Mouse (Mus musculus): ENCODE results near the gene Prkce. TPM values are rescaled to one million over a fixed set of nuclear protein-coding genes. Genes with fewer than 3 reads are reported as not detected.

Gene Prkce
- polyA plus RNA-seq, 1 experiment from 2014 or later, result 6.6 TPM

- POLR2A ChIA-PET, result no interaction called here
- no peak for ATAC-seq
These were observed 448.2 kb downstream of the Prkce start for GRCm38 (mm10) chr17:86615592-86616291.

GRCm38 (mm10) chr17:86617570-86618237 is 450.1 kb downstream of the Prkce start:
- in situ Hi-C loops (cut with MboI; ENCODE audit: low pct_unique_long_range_greater_than_20kb), result no loop called here
- no peaks in the 10 kb centered on the region for H3K27me3 ChIP-seq
- no peak for TF ChIP-seq CTCF (IDR thresholded peaks at IDR 0.05)
- CTCF ChIA-PET, result no interaction called here
- ATAC-seq (no peak), DNase-seq (ENCODE audit: low read depth, low spot score) (no peak)
- POLR2A ChIA-PET, result no interaction called here

More at GRCm38 (mm10) chr17:86615592-86616291, 448.2 kb downstream of the Prkce start:
- no peaks in the 10 kb centered on the region for H3K27me3 ChIP-seq
- no peak for DNase-seq (ENCODE audit: low read depth, low spot score)
- in situ Hi-C loops (cut with MboI; ENCODE audit: low pct_unique_long_range_greater_than_20kb), result no loop called here
- TF ChIP-seq CTCF (IDR thresholded peaks at IDR 0.05), result no peak
- CTCF ChIA-PET, result interaction anchor here (1.3 kb wide), 1 partner anchor 21 kb away, joined by 3 read pairs; no protein-coding TSS in a partner anchor

- in situ Hi-C loops (cut with MboI; ENCODE audit: low pct_unique_long_range_greater_than_20kb), result no loop called here
- ChIA-PET POLR2A (no interaction called here), CTCF (no interaction called here)
- ATAC-seq, result no peak
- DNase-seq (ENCODE audit: low read depth, low spot score), result no peak
- no peaks in the 10 kb centered on the region for H3K27me3 ChIP-seq
- no peak for TF ChIP-seq CTCF (IDR thresholded peaks at IDR 0.05)
These were observed 450.9 kb downstream of the Prkce start for GRCm38 (mm10) chr17:86618431-86618861.

GRCm38 (mm10) chr17:86622862-86623261 is 455.3 kb downstream of the Prkce start:
- ATAC-seq, result no peak
- no peak for DNase-seq (ENCODE audit: low read depth, low spot score)
- CTCF ChIA-PET, result no interaction called here
- no peaks in the 10 kb centered on the region for H3K27me3 ChIP-seq
- POLR2A ChIA-PET, result no interaction called here
- TF ChIP-seq CTCF (IDR thresholded peaks at IDR 0.05), result no peak
- in situ Hi-C loops (cut with MboI; ENCODE audit: low pct_unique_long_range_greater_than_20kb), result no loop called here

- POLR2A ChIA-PET, result no interaction called here
- ATAC-seq (no peak), DNase-seq (ENCODE audit: low read depth, low spot score) (no peak)
- CTCF ChIA-PET, result no interaction called here
- in situ Hi-C loops (cut with MboI; ENCODE audit: low pct_unique_long_range_greater_than_20kb), result no loop called here
- TF ChIP-seq CTCF (IDR thresholded peaks at IDR 0.05), result no peak
- no peaks in the 10 kb centered on the region for H3K27me3 ChIP-seq
These were observed 458.9 kb downstream of the Prkce start for GRCm38 (mm10) chr17:86626523-86626922.

GRCm38 (mm10) chr17:86633131-86633530 is 465.5 kb downstream of the Prkce start:
- ATAC-seq (no peak), DNase-seq (ENCODE audit: low read depth, low spot score) (no peak)
- in situ Hi-C loops (cut with MboI; ENCODE audit: low pct_unique_long_range_greater_than_20kb), result no loop called here
- TF ChIP-seq CTCF (IDR thresholded peaks at IDR 0.05), result no peak
- ChIA-PET CTCF (interaction anchor here (0.6 to 0.8 kb wide), 2 partner anchors 12 to 98 kb away, joined by 3 read pairs; no protein-coding TSS in a partner anchor), POLR2A (no interaction called here)
- H3K27me3 ChIP-seq, result no peaks in the 10 kb centered on the region

- in situ Hi-C loops (cut with MboI; ENCODE audit: low pct_unique_long_range_greater_than_20kb), result no loop called here
- ChIA-PET POLR2A (no interaction called here), CTCF (no interaction called here)
- DNase-seq (ENCODE audit: low read depth, low spot score), result no peak
- ATAC-seq, result no peak
- no peaks in the 10 kb centered on the region for H3K27me3 ChIP-seq
- no peak for TF ChIP-seq CTCF (IDR thresholded peaks at IDR 0.05)
These were observed 469.7 kb downstream of the Prkce start for GRCm38 (mm10) chr17:86637311-86637710.

GRCm38 (mm10) chr17:86639279-86639678 is 471.7 kb downstream of the Prkce start:
- DNase-seq (ENCODE audit: low read depth, low spot score) (no peak), ATAC-seq (no peak)
- in situ Hi-C loops (cut with MboI; ENCODE audit: low pct_unique_long_range_greater_than_20kb), result no loop called here
- no peaks in the 10 kb centered on the region for H3K27me3 ChIP-seq
- CTCF ChIA-PET, result no interaction called here
- no peak for TF ChIP-seq CTCF (IDR thresholded peaks at IDR 0.05)
- POLR2A ChIA-PET, result no interaction called here

GRCm38 (mm10) chr17:86647226-86647625 is 479.6 kb downstream of the Prkce start:
- ATAC-seq, result no peak
- in situ Hi-C loops (cut with MboI; ENCODE audit: low pct_unique_long_range_greater_than_20kb), result no loop called here
- TF ChIP-seq CTCF (IDR thresholded peaks at IDR 0.05), result no peak
- POLR2A ChIA-PET, result no interaction called here
- no peaks in the 10 kb centered on the region for H3K27me3 ChIP-seq
- no peak for DNase-seq (ENCODE audit: low read depth, low spot score)
- CTCF ChIA-PET, result no interaction called here

- no peaks in the 10 kb centered on the region for H3K27me3 ChIP-seq
- no peak for DNase-seq (ENCODE audit: low read depth, low spot score)
- no peak for ATAC-seq
- in situ Hi-C loops (cut with MboI; ENCODE audit: low pct_unique_long_range_greater_than_20kb), result no loop called here
- TF ChIP-seq CTCF (IDR thresholded peaks at IDR 0.05), result no peak
- CTCF ChIA-PET, result no interaction called here
- POLR2A ChIA-PET, result no interaction called here
These were observed 481.4 kb downstream of the Prkce start for GRCm38 (mm10) chr17:86648856-86649435.

- no peaks in the 10 kb centered on the region for H3K27me3 ChIP-seq
- POLR2A ChIA-PET, result no interaction called here
- in situ Hi-C loops (cut with MboI; ENCODE audit: low pct_unique_long_range_greater_than_20kb), result no loop called here
- CTCF ChIA-PET, result no interaction called here
- ATAC-seq (no peak), DNase-seq (ENCODE audit: low read depth, low spot score) (no peak)
- TF ChIP-seq CTCF (IDR thresholded peaks at IDR 0.05), result no peak
These were observed 482.7 kb downstream of the Prkce start for GRCm38 (mm10) chr17:86650241-86650640.
